Mouse (Mus musculus): ENCODE measurements at regions not wholly inside any gene's neighbourhood (a gene's known extent, or its start where the extent isn't known, plus 50 kb on each side); places are given as distances from the start of the nearest gene placed in this dataset.

DNA sequence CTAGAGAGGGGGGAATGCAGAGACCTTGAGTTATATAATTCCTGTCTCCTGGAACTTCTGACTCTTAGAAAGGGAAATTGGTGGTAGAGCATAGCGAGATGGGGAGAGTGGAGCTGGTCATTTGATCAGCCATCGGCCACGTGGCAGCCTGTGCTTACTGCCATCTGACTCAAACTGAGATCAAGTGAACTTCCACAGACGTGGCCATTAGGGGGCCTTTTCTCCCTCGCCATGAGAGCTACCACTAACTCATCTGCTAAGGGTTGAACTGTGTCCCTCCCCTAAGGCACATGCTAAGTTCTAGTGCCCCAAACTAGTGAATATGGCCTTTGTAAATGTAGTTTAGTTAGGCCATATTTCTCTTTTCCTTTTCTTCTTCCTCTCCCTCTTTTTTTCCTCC, 120.6 kb downstream of the 2410131K14Rik start:
- no peak for TF ChIP-seq EP300 (IDR thresholded peaks at IDR 0.05)
- TF ChIP-seq CTCF (IDR thresholded peaks at IDR 0.05): peak; percentile 47
